Mouse (Mus musculus) liver, embryonic 13.5 days (tissue): Measurements from ENCODE around the gene Cct8l1. TPM values are rescaled to one million over a fixed set of nuclear protein-coding genes. Genes with fewer than 3 reads are reported as not detected.

ENCODE experiments used
- ATAC-seq: fragments of 200-750 bp; cut with Nextera tagmentation; 2 replicates; pipeline ENCODE4 v1.8.0; 2017; ENCODE audit warnings: low read depth, mild to moderate bottlenecking, moderate number of reproducible peaks, moderate library complexity
- DNase-seq: peaks from one replicate; pipeline ENCODE4 v3.0.0; 2022
- H3K27ac ChIP-seq: fragments of 300-500 bp; sonication (generic); 2 replicates; pipeline ENCODE4 v1.5.1; 2015; ENCODE audit warnings: moderate library complexity, mild to moderate bottlenecking, inconsistent platforms
- H3K27me3 ChIP-seq: fragments of 300-500 bp; sonication (generic); 2 replicates; pipeline ENCODE4 v1.6.1; 2015; ENCODE audit warnings: mild to moderate bottlenecking, inconsistent platforms
- H3K36me3 ChIP-seq: fragments of 300-500 bp; sonication (generic); 2 replicates; pipeline ENCODE4 v1.6.1; 2015; ENCODE audit warnings: mild to moderate bottlenecking, inconsistent platforms
- H3K4me1 ChIP-seq: fragments of 300-500 bp; sonication (generic); replicated peaks from 2 replicates; pipeline ENCODE4 v1.6.1; 2015; ENCODE audit warnings: inconsistent platforms
- H3K4me2 ChIP-seq: fragments of 300-500 bp; sonication (generic); 2 replicates; pipeline ENCODE4 v1.6.1; 2015; ENCODE audit warnings: inconsistent platforms, mild to moderate bottlenecking, moderate library complexity
- H3K4me3 ChIP-seq: fragments of 300-500 bp; sonication (generic); replicated peaks from 2 replicates; pipeline ENCODE4 v1.5.1; 2015; ENCODE audit warnings: mild to moderate bottlenecking, inconsistent platforms
- H3K9ac ChIP-seq: fragments of 300-500 bp; sonication (generic); 2 replicates; pipeline ENCODE4 v1.6.1; 2015; ENCODE audit warnings: mild to moderate bottlenecking, inconsistent platforms
- H3K9me3 ChIP-seq: fragments of 300-500 bp; sonication (generic); replicated peaks from 2 replicates; pipeline ENCODE4 v1.6.1; 2016; ENCODE audit warnings: inconsistent platforms
- WGBS: fragments of 180-500 bp; shearing (Covaris S2); methylation state at CpG from one replicate; pipeline ENCODE4 v1.1.7; 2015; ENCODE audit not compliant: insufficient replicate concordance; 5-methylcytosine and 5-hydroxymethylcytosine counted together
- polyA plus RNA-seq: library from polyadenylated mRNA; unstranded; fragments of >200 nt; fragmentation: Nextera tagmentation; extraction: Ambion mirVana; gene quantifications from 2 replicates; pipeline ENCODE4 v1.2.1, GENCODE M21; 2015

Gene Cct8l1
- polyA plus RNA-seq, 1 experiment from 2014 or later, result not detected

DNA sequence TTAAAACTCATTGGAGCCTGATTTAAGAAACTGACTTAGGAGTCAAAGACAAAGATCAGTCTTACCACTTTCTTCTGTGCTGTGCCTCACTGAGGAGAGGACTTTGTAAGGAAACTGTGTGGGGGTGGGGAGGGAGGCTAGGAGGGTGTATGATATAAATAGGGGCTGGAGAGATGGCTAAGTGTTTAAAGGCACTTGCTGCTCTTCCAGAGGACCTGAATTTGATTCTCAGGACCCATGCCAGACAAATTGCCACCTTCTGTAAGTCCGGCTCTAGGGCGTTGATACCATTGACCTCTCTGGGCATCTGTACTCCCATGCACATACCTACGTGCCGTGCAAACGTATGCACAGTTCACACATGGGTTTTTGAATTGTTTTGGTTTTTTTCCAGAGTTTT, 9.8 kb upstream of the Cct8l1 start:
- no peaks in the 10 kb centered on the region for H3K36me3 ChIP-seq
- H3K4me3 ChIP-seq, result no peak overlapping the region
- ATAC-seq, result no peak
- no peak overlapping the region for H3K27ac ChIP-seq
- H3K4me2 ChIP-seq, result no peak overlapping the region
- WGBS, result 72% methylated on average over 5 of the region's 5 CpGs
- no peak overlapping the region for H3K9ac ChIP-seq
- no peak for DNase-seq
- H3K4me1 ChIP-seq, result no peaks in the 10 kb centered on the region
- no peaks in the 10 kb centered on the region for H3K9me3 ChIP-seq
- H3K27me3 ChIP-seq, result no peaks in the 10 kb centered on the region

DNA sequence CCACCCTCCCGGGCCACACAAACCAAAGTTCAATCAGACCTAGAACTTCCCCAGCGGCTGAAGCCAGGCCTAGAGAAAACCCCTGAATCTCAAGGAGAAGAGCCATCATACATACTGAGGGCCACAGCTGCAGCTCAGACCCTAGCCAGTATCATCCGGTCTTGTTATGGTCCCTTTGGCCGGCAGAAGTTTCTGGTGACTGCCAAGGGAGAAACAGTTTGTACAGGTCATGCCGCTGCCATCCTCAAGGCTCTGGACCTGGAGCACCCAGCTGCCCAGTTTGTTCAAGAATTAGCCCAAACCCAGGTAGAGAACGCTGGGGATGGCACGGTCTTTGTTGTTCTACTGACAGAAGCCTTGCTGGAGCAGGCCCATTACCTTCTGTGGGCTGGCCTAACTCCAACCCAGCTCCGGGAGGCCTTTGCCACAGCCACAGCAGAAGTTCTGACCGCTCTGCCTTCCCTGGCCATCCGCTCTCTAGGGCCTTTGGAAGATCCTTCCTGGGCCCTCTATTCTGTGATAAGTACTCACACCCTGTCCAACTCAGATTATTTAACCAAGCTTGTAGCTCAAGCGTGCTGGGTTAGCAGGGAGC, 531 bp downstream of the Cct8l1 start:
- no peak for DNase-seq
- WGBS, result 82% methylated on average over 11 of the region's 11 CpGs

GRCm38 (mm10) chr5:25517550-25517949, 1.7 kb downstream of the Cct8l1 start:
- no peaks in the 10 kb centered on the region for H3K27me3 ChIP-seq
- H3K9me3 ChIP-seq, result no peaks in the 10 kb centered on the region
- DNase-seq (no peak), ATAC-seq (no peak)
- H3K36me3 ChIP-seq, result no peaks in the 10 kb centered on the region
- no peak overlapping the region for H3K27ac ChIP-seq
- no peaks in the 10 kb centered on the region for H3K4me1 ChIP-seq
- H3K9ac ChIP-seq, result no peak overlapping the region
- WGBS, result 71% methylated on average over 5 of the region's 5 CpGs
- no peak overlapping the region for H3K4me3 ChIP-seq
- no peak overlapping the region for H3K4me2 ChIP-seq

More for the DNA sequence above, 531 bp downstream of the Cct8l1 start:
- H3K4me1 ChIP-seq, result no peaks in the 10 kb centered on the region
- H3K9me3 ChIP-seq, result no peaks in the 10 kb centered on the region
- ATAC-seq, result no peak
- H3K27ac ChIP-seq, result no peak overlapping the region
- no peaks in the 10 kb centered on the region for H3K27me3 ChIP-seq
- H3K4me3 ChIP-seq, result no peak overlapping the region
- H3K9ac ChIP-seq, result no peak overlapping the region
- no peaks in the 10 kb centered on the region for H3K36me3 ChIP-seq
- H3K4me2 ChIP-seq, result no peak overlapping the region

GRCm38 (mm10) chr5:25519820-25520219, 4.0 kb downstream of the Cct8l1 start:
- no peak for DNase-seq
- Histone ChIP-seq H3K4me1 (no peaks in the 10 kb centered on the region), H3K27ac (no peak overlapping the region), H3K4me2 (no peak overlapping the region), H3K9ac (no peak overlapping the region), H3K27me3 (no peaks in the 10 kb centered on the region), H3K4me3 (no peak overlapping the region), H3K36me3 (no peaks in the 10 kb centered on the region), H3K9me3 (no peaks in the 10 kb centered on the region)
- 56% methylated on average over 3 of the region's 3 CpGs for WGBS
- no peak for ATAC-seq

DNA sequence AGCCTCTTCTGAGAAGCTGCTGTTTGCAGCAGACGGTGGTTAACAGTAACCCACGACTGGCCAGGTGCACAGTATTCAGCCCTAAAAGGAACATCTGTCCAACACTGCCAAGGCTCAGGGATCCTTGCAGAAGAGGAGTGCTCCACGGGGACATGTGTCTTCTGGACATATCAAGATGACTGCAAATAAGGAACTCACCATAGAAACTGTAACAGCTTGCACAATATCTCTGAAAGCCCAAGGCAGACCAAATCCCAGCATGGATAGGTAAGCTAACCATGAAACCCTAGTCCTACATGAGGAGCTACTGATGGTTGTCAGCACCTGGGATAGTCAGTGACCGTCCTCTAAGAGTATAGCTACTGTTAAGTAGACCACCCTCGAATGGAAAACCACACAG, 5.6 kb downstream of the Cct8l1 start:
- H3K27ac ChIP-seq, result no peak overlapping the region
- no peak overlapping the region for H3K4me2 ChIP-seq
- H3K4me1 ChIP-seq, result peaks cover 8% of the 10 kb centered on the region
- H3K9me3 ChIP-seq, result no peaks in the 10 kb centered on the region
- 58% methylated on average over 5 of the region's 5 CpGs for WGBS
- no peak for ATAC-seq
- H3K9ac ChIP-seq, result no peak overlapping the region
- no peaks in the 10 kb centered on the region for H3K36me3 ChIP-seq
- no peak for DNase-seq
- H3K4me3 ChIP-seq, result no peak overlapping the region
- no peaks in the 10 kb centered on the region for H3K27me3 ChIP-seq

DNA sequence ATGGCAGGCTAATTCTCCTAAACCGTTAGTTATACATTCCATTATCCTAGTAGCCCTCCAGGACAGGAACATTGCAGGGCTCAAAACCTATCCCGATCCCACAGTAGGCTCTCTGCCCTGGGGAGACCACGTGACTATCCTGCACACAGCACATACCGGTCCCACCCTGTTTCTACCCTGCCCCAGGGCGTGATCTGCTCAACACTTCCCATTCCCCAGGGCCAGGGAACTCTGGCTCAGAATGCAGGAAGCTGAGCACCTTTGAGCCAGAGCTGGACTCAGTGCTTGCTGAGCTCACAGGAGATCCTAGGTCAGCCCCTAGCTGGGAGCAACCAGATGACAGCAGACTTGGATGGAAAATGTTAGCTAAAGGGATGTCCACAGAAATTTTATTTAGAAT, 10.2 kb downstream of the Cct8l1 start:
- H3K4me3 ChIP-seq, result no peak overlapping the region
- no peaks in the 10 kb centered on the region for H3K9me3 ChIP-seq
- no peak overlapping the region for H3K27ac ChIP-seq
- H3K27me3 ChIP-seq, result no peaks in the 10 kb centered on the region
- H3K4me2 ChIP-seq, result no peak overlapping the region
- WGBS, result 31% methylated on average over 5 of the region's 5 CpGs
- H3K9ac ChIP-seq, result no peak overlapping the region
- ATAC-seq (no peak), DNase-seq (no peak)
- no peaks in the 10 kb centered on the region for H3K36me3 ChIP-seq
- peaks cover 33% of the 10 kb centered on the region for H3K4me1 ChIP-seq

GRCm38 (mm10) chr5:25526926-25527325, 11.1 kb downstream of the Cct8l1 start:
- Histone ChIP-seq H3K4me2 (no peak overlapping the region), H3K4me3 (no peak overlapping the region), H3K36me3 (no peaks in the 10 kb centered on the region), H3K27me3 (no peaks in the 10 kb centered on the region), H3K4me1 (peaks cover 40% of the 10 kb centered on the region), H3K9me3 (no peaks in the 10 kb centered on the region), H3K27ac (peak overlapping the region; percentile 47; the same call in 1 of the 2 replicates), H3K9ac (no peak overlapping the region)
- ATAC-seq (no peak), DNase-seq (no peak)
- WGBS, result 71% methylated on average over 4 of the region's 4 CpGs

- no peaks in the 10 kb centered on the region for H3K36me3 ChIP-seq
- H3K4me2 ChIP-seq, result peak overlapping the region; percentile 81; the same call in 1 of the 2 replicates
- peaks cover 50% of the 10 kb centered on the region for H3K4me1 ChIP-seq
- no peaks in the 10 kb centered on the region for H3K27me3 ChIP-seq
- DNase-seq, result no peak
- no peaks in the 10 kb centered on the region for H3K9me3 ChIP-seq
- 77% methylated on average over 1 of the region's 1 CpGs for WGBS
- no peak overlapping the region for H3K9ac ChIP-seq
- no peak overlapping the region for H3K27ac ChIP-seq
- H3K4me3 ChIP-seq, result no peak overlapping the region
- ATAC-seq, result no peak
These were observed 12.1 kb downstream of the Cct8l1 start for GRCm38 (mm10) chr5:25527971-25528370.

- no peaks in the 10 kb centered on the region for H3K27me3 ChIP-seq
- ATAC-seq (peak; percentile 38), DNase-seq (no peak)
- peak overlapping the region; percentile 71 for H3K9ac ChIP-seq
- peaks cover 55% of the 10 kb centered on the region for H3K4me1 ChIP-seq
- no peaks in the 10 kb centered on the region for H3K36me3 ChIP-seq
- peak overlapping the region; percentile 76 for H3K27ac ChIP-seq
- 7% methylated on average over 22 of the region's 22 CpGs for WGBS
- H3K4me3 ChIP-seq, result peak overlapping the region; percentile 70
- peak overlapping the region; percentile 81 for H3K4me2 ChIP-seq
- H3K9me3 ChIP-seq, result no peaks in the 10 kb centered on the region
These were observed 13.1 kb downstream of the Cct8l1 start for GRCm38 (mm10) chr5:25528851-25529528.

DNA sequence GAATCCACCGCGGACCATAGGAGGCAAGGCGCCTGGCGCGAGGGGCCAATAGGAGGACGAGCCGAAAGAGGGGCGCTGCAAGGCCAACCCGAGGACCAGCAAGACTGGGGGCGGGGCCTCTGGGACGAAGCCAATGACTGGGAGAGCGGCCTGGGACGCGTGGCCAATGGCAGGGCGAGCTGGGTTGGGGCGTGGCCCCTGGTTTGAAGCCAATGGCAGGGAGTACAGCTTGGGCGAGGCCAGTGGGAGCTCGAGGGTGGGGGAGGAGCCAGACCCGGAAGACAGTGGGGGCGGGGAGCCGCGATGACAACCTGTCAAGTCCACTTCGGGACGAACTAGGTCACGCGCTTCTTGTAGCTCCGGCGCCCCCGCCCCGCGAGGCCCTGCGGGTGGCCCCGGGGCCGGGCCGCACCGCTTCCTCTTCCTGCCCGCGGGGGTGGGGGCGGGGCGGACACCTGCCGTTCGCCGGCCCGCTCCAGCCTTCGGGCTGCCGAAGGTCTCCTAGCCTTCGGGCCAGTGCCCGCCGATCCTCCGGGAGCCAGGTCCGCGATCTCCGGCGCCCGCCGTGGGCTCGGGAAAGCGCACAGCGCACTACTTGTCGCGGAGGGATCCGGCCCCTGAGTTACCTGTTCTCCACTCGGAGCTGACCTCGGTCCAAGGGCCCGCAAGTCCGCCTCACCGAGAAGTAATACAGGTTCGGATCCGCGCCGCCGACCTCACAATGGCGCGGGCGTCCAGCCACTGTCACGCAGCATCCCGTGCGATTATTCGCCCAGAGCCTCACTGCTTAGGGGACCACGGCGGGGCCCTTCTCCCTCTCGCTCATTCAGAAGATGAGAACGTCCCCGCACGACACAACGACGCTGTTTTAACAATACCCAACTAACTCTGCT, 13.9 kb downstream of the Cct8l1 start:
- under 1% methylated on average over 82 of the region's 87 CpGs for WGBS
- Histone ChIP-seq H3K9ac (peak overlapping the region; percentile 86), H3K9me3 (no peaks in the 10 kb centered on the region), H3K27ac (peak overlapping the region; percentile 95), H3K36me3 (no peaks in the 10 kb centered on the region), H3K4me3 (peak overlapping the region; percentile 76), H3K4me2 (peak overlapping the region; percentile 81), H3K27me3 (no peaks in the 10 kb centered on the region), H3K4me1 (peaks cover 55% of the 10 kb centered on the region)
- peak; percentile 100 for DNase-seq
- peak; percentile 97 for ATAC-seq

DNA sequence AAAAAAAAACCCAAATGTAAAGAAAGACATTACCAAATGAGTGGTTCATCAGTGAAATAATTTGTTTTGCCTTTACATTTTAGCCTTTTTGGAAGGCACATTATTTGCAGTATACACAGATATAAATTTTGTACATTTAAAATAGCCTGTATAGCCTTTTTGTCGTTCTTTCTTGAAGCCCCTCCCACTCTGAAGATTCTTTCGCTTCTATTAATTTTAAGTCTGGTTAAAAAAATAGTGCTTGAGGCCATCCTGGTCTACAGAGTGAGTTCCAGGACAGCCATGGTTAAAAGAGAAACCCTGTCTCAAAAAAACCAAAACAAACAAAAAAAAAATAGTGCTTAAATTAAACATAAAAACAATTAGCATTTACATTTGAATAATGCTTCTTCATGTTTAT, 14.8 kb downstream of the Cct8l1 start:
- Histone ChIP-seq H3K9ac (peak overlapping the region; percentile 86), H3K4me1 (peaks cover 55% of the 10 kb centered on the region), H3K4me3 (peak overlapping the region; percentile 76), H3K4me2 (peak overlapping the region; percentile 67), H3K27ac (peak overlapping the region; percentile 95; the same call in 1 of the 2 replicates), H3K36me3 (no peaks in the 10 kb centered on the region), H3K9me3 (no peaks in the 10 kb centered on the region), H3K27me3 (no peaks in the 10 kb centered on the region)
- DNase-seq (no peak), ATAC-seq (no peak)
- 9% methylated on average over 2 of the region's 2 CpGs for WGBS
